Mouse (Mus musculus) bone marrow macrophage, adult 2 months (primary cell): ENCODE data around the gene Cenpp.

Experiments
- CTCF ChIP-seq: IDR thresholded peaks from 2 replicates; pipeline ENCODE4 v1.5.1; 2012; ENCODE audit warnings: low read depth, mild to moderate bottlenecking, low read length, moderate library complexity
- POLR2A ChIP-seq: IDR thresholded peaks from 2 replicates; pipeline ENCODE4 v1.6.1; 2012; ENCODE audit warnings: mild to moderate bottlenecking, low read depth, low read length, borderline replicate concordance

DNA sequence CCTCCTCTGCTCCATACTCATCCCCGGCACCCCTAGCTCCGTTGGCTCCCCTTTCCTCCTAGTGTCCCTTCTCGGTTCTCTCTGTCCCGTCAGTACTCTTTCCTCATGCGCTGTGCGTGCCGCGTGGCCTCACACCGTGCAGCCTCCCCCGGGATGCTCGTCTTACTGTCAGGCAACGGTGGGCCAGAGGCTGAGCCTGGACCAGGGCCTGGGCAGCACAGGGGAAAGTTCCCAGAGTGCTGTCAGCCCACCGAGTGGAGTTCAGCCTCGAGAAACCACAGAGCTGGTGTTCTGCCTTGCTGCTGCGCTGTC is 231.0 kb downstream of the Cenpp start:
- TF ChIP-seq CTCF = no peak
- no peak for TF ChIP-seq POLR2A
